Mouse (Mus musculus) left cerebral cortex, adult 11 months (tissue): Measurements from ENCODE around the gene Gpr176.

ENCODE experiments used
- DNase-seq: peaks from one replicate; pipeline ENCODE4 v3.0.0; 2022; ENCODE audit warnings: low spot score

The Gpr176 gene

DNA sequence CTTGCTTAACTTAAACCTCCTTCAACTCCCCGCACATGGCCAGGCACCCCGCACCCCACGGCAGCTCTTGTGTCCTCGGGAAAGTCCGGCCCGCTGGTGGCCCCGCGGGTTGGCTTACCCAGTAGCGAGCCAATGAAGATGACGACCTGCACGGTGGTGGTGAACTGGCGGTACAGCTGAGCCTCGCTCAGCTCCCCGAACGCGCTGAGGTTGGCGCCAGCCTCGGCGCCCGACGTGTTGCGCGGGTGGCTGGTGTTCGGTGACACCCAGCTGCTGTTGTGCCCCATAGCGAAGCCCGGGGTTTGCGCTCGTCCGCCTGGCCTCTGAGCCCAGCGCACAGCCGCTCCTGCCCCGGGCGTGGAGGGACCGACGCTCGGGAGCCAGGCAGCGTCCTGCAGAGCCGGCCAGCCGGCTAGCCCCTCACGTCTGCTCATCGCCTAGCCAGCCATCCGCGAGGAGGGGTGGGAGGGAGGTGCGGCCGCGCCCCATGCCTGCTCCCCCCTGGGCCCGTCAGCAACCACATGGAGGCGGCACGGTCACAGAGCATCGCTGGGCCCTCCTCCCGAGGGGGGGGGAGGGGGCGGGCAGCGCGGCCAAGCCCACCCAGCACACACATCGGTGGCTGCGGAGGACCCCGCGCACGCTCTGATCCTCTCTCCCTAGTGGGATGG, at the start of gene Gpr176:
Gene Gpr176, minus strand, starts transcription at position 519 of the 671 bp plus-strand sequence.
- no peak for DNase-seq

DNA sequence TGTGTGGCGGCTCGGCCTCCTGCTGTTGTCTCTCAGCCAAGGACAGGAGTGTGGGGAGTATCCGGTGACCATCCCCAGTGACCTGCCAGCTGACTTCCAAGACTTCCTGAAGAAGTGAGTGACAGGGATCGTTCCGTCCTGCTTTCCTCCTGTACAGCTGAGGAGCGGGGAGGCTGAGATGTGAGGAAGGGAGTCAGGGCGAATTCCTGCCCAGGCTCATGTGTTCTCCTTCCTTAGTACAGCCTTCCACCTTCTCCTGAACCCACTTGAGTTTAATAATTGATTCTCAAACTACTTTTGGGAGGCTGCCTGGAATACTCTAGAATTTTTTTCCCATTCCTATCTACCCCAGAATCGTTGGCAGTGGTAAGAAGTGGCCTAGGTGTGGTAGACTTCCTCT, 49.2 kb upstream of the Gpr176 start:
- no peak for DNase-seq

DNA sequence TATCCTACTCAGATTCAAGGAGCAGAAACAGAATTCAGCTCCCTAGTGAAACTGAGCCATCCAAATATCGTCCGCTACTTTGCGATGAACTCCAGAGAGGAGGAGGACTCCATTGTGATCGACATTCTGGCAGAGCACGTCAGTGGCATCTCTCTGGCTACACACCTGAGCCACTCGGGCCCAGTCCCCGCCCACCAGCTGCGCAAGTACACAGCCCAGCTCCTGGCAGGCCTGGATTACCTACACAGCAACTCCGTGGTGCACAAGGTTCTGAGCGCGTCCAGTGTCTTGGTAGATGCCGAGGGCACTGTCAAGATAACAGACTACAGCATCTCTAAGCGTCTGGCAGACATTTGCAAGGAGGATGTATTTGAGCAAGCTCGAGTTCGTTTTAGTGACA, 48.7 kb upstream of the Gpr176 start:
- DNase-seq, result no peak

DNA sequence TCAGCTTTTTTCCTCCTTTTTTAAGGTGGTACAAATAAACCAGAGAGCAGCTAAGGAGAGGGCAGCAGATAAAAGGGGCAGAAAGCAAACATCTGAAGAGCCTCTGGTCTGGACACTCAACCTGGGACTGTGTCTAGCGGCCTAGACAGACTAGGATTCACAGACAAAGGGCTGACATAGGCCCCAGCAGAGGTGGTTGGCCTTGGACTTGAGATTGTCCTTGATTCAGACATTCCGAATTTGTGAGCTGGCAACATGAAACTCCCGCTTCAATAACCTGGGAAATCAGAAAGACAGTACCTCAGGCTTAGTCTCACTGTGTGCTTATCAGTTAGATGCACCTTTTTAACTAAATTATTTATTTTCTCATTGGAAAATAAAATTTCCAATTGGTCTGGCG, 44.9 kb upstream of the Gpr176 start:
- no peak for DNase-seq

DNA sequence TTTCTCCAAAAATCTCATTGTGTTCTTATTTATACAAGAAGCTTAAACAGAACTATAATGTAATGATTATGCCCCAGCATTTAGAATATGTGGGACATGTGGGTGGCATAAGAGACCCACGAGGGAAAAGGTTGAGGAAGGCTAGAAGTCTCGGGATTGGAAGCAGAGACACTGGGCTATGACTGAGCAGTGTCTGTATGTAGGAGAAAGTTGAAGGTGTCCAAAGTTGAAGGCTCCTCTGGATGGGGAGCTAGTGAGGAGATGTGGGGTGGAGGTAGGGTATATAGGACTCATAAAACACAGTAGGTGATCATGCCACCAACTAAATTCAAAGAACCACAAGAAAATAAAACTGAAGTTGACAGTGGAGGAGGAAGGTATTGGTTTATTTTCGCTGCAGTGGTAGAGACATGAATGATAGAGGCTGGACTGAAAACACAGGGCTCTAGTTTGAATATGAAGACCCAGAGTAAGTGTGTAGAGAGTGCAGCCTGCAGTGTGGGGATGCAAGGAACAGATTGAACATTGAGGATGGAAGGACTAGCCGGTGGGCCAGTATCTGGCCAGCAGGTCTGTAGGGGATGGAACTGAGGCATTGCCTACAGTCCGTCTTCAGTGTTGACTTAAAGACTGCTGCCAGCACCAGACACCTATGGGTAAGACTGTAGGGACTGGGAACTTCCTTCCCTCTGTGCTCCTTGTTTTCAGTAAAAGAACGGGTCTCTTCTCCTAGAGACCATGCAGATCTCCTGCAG, 42.6 kb upstream of the Gpr176 start:
- no peak for DNase-seq

DNA sequence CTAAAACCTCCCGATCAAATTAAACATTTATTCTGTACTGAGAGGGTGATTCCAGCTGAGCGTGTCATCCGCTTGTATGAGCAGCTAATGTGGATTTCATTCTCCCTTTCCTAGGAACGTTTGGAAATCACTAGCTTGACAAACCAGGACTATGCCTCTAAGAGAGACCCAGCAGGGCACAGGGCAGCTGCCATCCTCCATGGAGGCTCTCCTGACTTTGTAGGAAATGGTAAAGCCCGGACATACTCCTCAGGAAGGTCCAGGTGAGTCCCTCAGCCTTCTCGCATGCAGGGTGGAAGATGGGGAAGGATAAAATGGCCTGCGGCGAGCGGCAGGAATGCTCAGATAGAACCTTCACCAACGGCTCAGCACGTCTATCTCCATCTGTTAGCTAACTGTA, 39.6 kb upstream of the Gpr176 start:
- no peak for DNase-seq

DNA sequence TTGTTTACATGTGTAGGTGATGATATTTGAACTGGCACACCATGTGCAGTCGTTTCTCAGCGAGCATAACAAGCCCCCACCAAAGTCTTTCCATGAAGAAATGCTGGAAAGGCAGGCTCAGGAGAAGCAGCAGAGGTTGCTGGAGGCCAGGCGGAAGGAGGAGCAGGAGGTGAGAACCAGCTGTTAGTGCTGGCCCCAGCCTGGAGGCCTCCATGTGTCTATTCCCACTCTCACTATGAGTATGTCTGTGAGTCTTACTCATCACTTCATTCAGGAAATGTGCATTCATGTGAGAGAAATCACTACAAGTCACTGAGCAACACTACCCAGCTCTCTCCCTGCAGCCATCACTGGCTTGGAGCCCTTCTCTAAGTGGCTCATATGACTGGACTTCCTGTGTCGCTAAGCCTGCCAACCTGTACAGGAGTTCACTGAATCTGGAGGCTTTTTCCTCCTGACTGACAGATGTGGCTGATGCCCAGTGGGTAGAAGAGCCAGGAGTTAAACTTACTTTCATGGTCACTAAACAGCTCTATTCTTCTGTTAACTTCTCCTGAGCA, 35.2 kb upstream of the Gpr176 start:
- no peak for DNase-seq

DNA sequence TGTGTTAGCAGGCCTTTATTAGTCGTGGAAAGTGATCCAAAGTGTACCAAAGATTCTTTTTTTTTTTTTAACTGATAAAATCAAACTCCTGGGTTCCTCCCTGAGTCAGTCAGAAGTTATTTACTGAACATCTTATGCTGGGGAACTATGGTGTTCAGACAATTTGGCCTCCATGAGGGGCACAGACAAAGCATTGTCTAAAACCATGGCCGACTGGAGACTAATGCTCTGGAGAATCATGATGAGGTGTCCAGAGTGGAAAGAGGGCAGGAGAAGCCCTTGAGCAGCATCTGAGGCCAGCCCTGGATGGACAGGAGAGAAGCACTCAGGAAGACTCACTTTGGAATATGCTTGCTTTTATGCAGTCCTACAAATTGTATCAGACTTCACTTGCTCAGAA, 33.6 kb upstream of the Gpr176 start:
- DNase-seq, result no peak

DNA sequence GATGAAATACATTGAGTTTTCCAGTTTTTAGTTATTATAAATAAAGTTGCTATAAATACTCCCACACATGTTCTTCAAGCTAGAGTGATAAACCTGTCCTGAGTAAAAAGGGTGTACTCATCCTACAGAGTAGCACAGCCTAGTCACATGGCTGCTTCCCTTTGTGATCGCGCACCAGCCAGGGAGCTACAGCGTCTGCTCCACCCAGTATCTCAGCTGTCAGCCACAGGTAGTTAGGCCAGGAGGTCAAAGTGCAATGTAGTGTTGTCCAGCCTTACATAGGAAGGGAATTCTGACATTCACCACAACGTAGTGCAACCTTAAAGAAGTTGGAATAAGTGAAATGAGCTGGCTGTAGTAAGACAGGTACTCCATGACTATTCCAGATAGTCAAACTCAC, 32.3 kb upstream of the Gpr176 start:
- no peak for DNase-seq

DNA sequence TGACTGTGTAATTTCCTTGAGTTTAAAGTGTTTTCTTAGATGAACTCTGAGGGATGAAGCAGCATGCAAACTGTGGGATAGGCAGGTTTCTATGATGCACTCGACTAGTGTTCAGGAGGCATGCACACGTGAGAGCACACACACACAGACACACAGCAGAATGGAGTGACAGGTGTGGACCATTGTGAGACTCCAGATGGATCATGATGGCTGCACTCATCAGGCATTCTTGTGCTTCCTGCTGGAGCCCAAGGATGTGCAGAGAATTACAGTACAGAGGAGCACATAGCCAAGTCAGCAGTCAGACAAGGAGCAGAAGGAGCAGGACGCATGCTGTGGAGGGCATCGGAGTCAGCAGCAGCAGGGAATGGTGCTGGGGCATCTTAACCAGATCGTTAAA, 31.1 kb upstream of the Gpr176 start:
- DNase-seq, result no peak

DNA sequence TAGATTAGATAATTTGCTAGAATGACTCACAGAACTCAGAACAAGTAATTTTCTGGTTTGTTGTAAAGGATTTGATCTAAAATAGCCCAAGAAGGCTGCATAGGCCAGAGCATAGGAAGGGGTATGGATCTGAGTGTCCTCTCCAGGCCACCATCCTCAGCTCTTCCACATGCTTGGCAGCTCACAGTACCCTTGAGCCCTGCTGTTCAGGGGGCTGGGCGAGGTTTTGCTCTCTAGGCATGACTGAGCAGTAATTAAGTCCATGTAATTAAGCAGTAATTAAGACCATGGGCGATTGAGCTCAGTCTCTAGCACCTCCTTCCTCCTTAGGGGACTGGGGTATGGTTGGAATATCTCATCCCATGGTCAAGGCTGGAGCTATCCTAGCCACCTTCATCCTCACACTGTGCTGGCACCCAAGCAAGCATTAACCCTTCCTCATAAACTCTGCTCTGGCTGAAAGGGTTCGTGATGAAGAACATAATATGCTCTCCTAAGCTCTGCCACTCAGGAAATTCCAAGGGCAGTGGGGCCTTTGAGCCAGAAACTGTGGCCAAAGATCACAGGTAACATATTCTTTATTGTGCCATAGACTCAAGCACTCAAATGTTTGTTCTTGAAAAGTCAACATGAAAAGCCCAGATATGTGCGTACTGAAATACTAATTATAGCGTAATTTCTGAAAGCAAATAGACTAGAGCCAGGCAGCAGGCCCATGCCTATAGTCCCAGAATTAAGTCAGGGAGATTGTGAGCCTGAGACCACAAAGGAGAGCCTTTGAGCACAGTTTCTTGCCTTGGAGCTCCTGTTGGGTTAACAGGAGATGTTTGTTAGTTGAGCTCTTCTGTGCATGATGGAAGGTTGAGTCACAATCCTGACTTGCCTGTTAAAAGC, 28.9 kb upstream of the Gpr176 start:
- DNase-seq, result no peak

DNA sequence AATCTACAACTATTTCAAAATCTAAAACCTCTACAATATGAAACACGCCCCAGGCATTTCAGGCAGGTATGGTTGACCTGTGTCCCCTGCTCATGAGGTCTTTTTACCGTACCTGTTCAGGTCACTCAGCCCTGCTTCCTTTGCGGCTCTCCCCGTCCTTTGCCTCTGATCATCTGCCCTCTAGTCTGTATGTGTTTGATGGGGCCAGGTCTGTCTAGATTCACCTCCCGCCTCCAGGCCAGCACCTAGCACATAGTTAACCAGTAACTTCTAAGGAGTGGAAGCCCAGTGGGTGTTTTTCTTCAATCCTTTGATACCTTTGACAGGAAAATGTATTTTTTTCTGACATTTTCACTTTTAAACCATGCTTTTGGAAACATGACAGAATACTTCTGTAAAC, 26.5 kb upstream of the Gpr176 start:
- DNase-seq, result no peak

DNA sequence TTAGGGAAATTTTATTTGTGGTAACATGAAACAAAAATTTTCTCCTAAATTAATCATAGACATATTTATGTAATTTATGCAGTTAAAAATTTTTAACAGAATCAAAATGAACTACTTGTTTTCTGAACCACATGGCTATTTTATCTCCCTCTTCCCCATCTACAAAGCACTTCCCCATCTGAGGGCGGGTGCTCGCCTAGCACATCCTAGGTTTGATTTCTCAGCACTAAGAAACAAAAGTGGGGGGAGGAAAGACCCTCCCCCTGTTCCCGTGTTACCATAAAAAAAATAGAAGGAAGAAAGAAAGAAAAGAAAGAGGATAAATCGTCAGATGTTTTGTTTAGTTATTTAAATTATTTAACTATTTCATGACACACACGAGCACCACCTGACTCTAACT, 18.0 kb upstream of the Gpr176 start:
- DNase-seq, result no peak

DNA sequence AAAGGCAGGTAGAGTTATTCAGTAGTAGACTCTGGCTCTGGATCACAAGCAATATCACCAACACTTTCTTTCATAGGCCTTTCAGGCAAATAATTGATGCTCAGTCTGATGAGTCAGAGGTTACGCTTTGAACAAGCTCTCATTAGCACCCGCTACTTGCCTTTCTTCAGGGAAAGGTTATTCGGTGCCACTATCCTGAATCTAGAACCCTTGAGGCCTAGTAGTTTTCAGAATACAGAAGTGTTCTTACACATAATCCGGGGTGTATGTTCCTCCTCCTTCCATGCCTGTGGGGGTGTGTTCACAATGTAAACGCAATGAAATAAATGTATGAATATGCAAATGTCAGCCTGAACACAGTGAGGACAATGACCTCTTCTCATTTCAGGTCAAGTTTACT, 16.9 kb upstream of the Gpr176 start:
- no peak for DNase-seq

DNA sequence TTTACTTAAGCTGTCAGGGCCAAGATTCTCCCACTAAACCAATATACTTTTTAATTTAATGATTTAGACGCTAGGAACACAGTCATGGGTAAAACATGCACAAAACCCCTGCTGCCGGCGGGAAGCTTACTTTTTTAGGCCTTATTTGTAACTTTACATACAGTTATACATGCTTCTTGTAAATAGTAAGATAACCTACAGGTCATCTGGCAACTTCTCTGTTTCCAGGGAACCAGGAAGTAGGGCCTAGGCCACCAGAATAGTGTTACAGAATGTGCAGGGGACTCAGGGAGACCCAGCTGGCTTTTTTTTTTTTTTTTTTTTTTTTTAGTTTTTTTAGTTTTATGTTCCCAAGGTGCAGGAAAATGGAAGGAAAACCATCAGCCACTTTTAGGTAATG, 16.4 kb upstream of the Gpr176 start:
- no peak for DNase-seq

DNA sequence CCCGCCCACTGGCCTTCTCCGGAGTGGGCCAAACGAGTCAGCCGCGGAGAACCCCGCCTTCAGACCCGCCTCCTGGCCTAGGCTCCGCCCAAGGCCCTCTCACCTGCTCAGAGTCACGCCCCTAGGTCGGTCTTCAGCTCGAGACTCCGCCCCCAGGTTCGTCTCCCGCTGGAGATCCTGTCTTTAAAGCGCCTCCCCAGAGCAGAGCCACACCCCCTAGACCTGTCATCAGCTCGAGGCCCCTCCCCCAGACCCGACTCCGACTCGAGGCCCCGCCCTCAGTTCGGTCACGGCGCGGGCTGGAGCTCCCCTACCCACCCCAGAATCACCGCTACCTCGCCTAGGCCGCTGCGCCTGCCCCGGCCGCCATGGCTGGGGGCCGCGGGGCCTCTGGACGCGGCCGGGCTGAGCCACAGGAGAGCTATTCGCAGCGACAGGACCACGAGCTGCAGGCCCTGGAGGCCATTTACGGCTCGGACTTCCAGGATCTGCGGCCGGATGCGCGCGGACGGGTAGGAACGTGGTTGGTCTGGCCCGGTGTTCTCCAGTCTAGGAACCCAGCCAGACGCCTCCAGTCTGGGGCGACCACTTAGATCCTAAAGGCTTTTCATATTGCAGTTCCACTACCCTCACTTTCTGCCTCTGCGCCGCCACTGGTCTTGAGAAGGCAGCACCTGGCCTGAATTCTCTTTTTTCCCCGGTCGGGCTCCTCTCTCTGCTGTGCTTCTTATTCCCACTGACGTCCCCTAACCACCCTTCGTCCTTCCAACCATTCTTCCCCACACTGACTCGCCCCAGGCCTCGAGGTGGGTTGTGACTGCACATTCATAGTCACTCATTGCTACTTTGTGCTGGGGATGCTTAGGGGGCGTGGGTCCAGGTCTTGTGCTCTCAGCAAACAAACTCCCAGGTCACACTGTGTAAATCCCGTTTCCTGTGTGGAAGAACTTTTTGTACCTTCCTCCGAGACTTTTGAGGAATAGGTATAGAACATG, 15.4 kb upstream of the Gpr176 start, which contains the start of gene Eif2ak4:
Gene Eif2ak4, plus strand, starts transcription at position 278 of the 995 bp plus-strand sequence.
- DNase-seq, result peak; percentile 99

DNA sequence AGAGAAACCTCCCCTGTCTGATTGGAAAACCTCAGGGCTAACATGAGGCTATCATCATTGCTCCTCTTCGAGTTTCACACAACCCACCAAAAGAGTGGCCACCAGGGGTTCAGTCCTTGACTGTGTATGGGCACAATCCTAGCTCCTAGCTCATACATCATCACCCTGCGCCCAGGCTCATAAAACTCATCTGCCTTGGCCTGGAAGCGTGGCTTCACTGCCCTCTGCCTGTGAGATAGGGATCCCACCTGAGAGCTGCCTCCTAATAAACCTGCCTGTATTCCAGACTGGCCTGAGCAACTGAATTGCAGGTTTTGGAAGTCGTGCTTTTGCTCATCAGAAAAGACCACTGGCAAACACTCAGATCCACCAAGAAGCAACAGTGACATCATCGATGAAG, 10.2 kb upstream of the Gpr176 start:
- no peak for DNase-seq

DNA sequence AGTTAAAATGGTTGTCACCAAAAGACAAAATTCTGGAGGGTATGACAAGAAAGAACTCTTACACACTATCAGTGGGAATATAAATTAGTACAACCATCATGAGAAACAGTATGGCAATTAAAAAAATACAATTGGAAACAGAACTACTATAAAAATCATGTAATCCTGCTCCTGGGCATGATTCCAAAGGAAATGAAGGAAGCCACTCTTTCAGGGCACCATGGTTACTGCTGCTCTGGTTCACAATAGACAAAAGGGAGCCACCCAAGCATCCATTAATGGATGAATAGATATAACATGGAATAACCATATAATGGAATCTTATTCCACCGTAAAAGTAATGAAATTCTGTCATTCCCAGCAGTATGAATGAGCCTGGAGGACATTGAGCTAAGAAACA, 6.5 kb upstream of the Gpr176 start:
- DNase-seq, result no peak

DNA sequence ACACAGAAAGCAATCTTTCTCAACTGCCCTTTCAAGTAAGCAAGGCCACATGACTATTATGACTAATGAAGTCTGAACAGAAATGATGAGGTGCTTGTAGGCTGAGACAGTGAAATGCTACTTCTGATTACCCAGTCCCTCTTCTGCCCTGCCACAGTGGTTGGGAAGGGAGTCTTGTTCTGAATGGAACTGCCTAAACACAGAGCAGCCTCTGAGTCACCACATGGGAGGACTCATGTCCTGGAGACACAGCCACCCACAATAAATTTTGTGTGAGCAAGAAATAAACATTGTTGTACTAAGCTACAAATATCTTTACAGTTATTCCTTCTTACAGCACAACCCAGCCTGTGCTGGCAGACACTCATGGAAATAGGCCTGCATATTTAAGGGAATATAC, 2.7 kb upstream of the Gpr176 start:
- DNase-seq, result no peak

DNA sequence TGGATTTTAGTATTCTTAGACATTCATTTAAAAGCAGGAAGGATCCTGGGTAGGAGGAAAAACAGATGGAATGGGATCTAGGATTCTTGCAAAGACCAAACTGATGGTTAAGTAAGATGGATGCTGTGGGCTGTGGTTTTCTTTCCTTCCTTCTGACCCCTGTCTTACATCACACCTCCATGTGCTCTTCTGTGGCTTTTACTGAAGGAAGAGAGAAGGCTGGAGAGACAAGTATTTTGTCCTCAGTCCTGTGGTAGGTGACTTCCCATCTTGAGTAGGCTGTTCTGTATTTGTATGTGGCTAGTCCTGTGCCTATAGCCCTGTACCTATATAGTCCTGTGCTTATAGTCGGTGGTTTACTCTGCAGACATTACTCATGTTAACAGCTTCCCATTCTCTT, 2.3 kb upstream of the Gpr176 start:
- no peak for DNase-seq

DNA sequence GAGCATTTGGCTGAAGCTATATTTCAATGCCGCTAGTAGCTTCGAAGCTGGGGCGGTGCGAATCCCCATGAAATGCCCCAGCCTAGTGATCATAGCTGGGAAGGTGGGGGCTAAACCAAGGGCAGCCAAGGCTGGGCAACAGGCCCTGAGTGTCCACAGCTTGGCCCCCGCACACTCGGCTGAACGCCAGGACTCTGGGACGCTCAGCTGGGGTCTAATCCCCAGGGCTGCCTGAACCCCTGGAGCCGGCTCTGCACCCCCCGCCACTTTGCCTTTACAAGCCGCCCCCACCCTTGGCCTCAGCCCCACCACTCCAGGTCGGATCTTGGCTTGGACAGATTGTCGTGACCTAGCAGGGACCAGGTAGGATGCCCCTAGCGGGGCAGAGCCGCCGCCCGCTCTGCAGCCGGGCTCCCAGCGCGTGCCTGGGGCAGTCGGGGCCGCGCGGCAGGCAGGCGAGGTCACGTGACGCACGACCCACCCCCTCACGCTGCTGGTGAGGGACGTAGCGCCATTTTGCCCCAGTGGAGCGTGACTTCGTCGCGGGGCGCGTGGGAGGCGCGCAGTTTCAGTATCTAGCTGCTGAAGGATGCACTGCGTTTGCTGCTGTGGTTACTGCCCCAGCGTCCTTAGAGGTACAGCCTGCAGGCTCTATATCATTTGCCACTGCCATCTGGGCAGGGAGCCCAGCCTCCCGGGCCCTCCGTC, 507 bp upstream of the Gpr176 start:
- peak; percentile 84 for DNase-seq
